Mouse (Mus musculus): Measurements from ENCODE around the gene Kank2.

GRCm38 (mm10) chr9:21735126-21735525 is 63.4 kb downstream of the Kank2 start:
- TF ChIP-seq POLR2A (IDR thresholded peaks at IDR 0.05; ENCODE audit: low read depth, low read length) (no peak), CTCF (IDR thresholded peaks at IDR 0.05; ENCODE audit: extremely low read depth, insufficient read length, insufficient replicate concordance, low read depth, low read length) (no peak)
